Mouse (Mus musculus) thymus, adult 2 months (tissue): ENCODE measurements around the gene Spats2l.

Experiments
- CTCF ChIP-seq: fragments of 200-500 bp; IDR thresholded peaks from 2 replicates; pipeline ENCODE4 v1.5.1; 2012; ENCODE audit warnings: mild to moderate bottlenecking, control low read depth, low read length, moderate library complexity, borderline replicate concordance; ENCODE audit not compliant: control insufficient read depth, poor library complexity, insufficient read depth; ENCODE audit errors: extremely low read depth
- POLR2A ChIP-seq: fragments of 200-500 bp; IDR thresholded peaks from 2 replicates; pipeline ENCODE4 v1.6.1; 2012; ENCODE audit warnings: mild to moderate bottlenecking, low read length, control low read depth, moderate library complexity; ENCODE audit not compliant: control insufficient read depth, poor library complexity, insufficient read depth; ENCODE audit errors: extremely low read depth

- TF ChIP-seq POLR2A (no peak), CTCF (no peak)
Observed at GRCm38 (mm10) chr1:57934287-57934686, 160.3 kb downstream of the Spats2l start.
